Mouse (Mus musculus) kidney, postnatal 0 days (tissue): ENCODE results near the gene Cyp2ab1. TPM values are rescaled to one million over a fixed set of nuclear protein-coding genes. Genes with fewer than 3 reads are reported as not detected.

Source experiments
- ATAC-seq: fragments of 200-750 bp; cut with Nextera tagmentation; replicated peaks from 2 replicates; pipeline ENCODE4 v1.8.0; 2017; ENCODE audit warnings: low read depth, moderate number of reproducible peaks, moderate TSS enrichment, moderate library complexity; ENCODE audit not compliant: low FRiP score
- DNase-seq: peaks from one replicate; pipeline ENCODE4 v3.0.0-alpha.2; 2016; ENCODE audit warnings: low spot score
- H3K27ac ChIP-seq: fragments of 300-500 bp; sonication (generic); 2 replicates; pipeline ENCODE4 v1.5.1; 2014; ENCODE audit warnings: mild to moderate bottlenecking
- H3K27me3 ChIP-seq: fragments of 300-500 bp; sonication (generic); 2 replicates; pipeline ENCODE4 v1.6.1; 2014; ENCODE audit warnings: low read length, mixed read lengths; ENCODE audit not compliant: insufficient read depth
- H3K36me3 ChIP-seq: fragments of 300-500 bp; sonication (generic); 2 replicates; pipeline ENCODE4 v1.6.1; 2014; ENCODE audit warnings: low read length, mixed read lengths; ENCODE audit not compliant: insufficient read depth
- H3K4me1 ChIP-seq: fragments of 300-500 bp; sonication (generic); replicated peaks from 2 replicates; pipeline ENCODE4 v1.6.1; 2014; ENCODE audit warnings: antibody characterized with exemption, low read length, mixed read lengths; ENCODE audit not compliant: insufficient read depth
- H3K4me2 ChIP-seq: fragments of 300-500 bp; sonication (generic); 2 replicates; pipeline ENCODE4 v1.6.1; 2014; ENCODE audit warnings: mild to moderate bottlenecking, low read length, moderate library complexity, mixed read lengths
- H3K4me3 ChIP-seq: fragments of 300-500 bp; sonication (generic); replicated peaks from 2 replicates; pipeline ENCODE4 v1.5.1; 2014; ENCODE audit warnings: low read depth, low read length
- H3K9ac ChIP-seq: fragments of 300-500 bp; sonication (generic); 2 replicates; pipeline ENCODE4 v1.6.1; 2014; ENCODE audit warnings: low read depth, low read length
- H3K9me3 ChIP-seq: fragments of 300-500 bp; sonication (generic); replicated peaks from 2 replicates; pipeline ENCODE4 v1.6.1; 2016; ENCODE audit warnings: low read length, inconsistent platforms, mixed read lengths
- CTCF ChIP-seq: IDR thresholded peaks from 2 replicates; pipeline ENCODE4 v1.5.1; 2016; ENCODE audit warnings: antibody characterized with exemption, low read depth, mild to moderate bottlenecking, moderate library complexity
- WGBS: fragments of 180-500 bp; shearing (Covaris S2); extraction: QIAGEN DNeasy Blood & Tissue Kit; methylation state at CpG from one replicate; pipeline ENCODE4 v1.1.7; 2014; 5-methylcytosine and 5-hydroxymethylcytosine counted together
- polyA plus RNA-seq: library from polyadenylated mRNA; unstranded; fragments of >200 nt; fragmentation: Nextera tagmentation; extraction: Ambion mirVana; gene quantifications from 2 replicates; pipeline ENCODE4 v1.2.1, GENCODE M21; 2015

Cyp2ab1 gene
- polyA plus RNA-seq, 1 experiment from 2014 or later: not detected

GRCm38 (mm10) chr16:20322274-20322673 is 2.9 kb downstream of the Cyp2ab1 start:
- DNase-seq (no peak), ATAC-seq (no peak)
- Histone ChIP-seq H3K27ac (no peak overlapping the region), H3K4me1 (no peaks in the 10 kb centered on the region), H3K9me3 (no peaks in the 10 kb centered on the region), H3K4me2 (no peak overlapping the region), H3K27me3 (no peaks in the 10 kb centered on the region), H3K36me3 (no peaks in the 10 kb centered on the region), H3K9ac (no peak overlapping the region), H3K4me3 (no peak overlapping the region)
- peak; percentile 40; the same call in 1 of the 2 replicates for TF ChIP-seq CTCF
- 84% methylated on average over 4 of the region's 4 CpGs for WGBS

- H3K4me1 ChIP-seq: no peaks in the 10 kb centered on the region
- DNase-seq (no peak), ATAC-seq (no peak)
- H3K4me3 ChIP-seq: no peak overlapping the region
- no peak overlapping the region for H3K4me2 ChIP-seq
- no peak for TF ChIP-seq CTCF
- no peak overlapping the region for H3K9ac ChIP-seq
- H3K27me3 ChIP-seq: no peaks in the 10 kb centered on the region
- 80% methylated on average over 6 of the region's 6 CpGs for whole genome bisulfite sequencing
- H3K36me3 ChIP-seq: no peaks in the 10 kb centered on the region
- no peaks in the 10 kb centered on the region for H3K9me3 ChIP-seq
- H3K27ac ChIP-seq: no peak overlapping the region
Measured at GRCm38 (mm10) chr16:20316770-20317169, 8.4 kb downstream of the Cyp2ab1 start.

- Histone ChIP-seq H3K4me1 (no peaks in the 10 kb centered on the region), H3K27me3 (no peaks in the 10 kb centered on the region), H3K4me2 (no peak overlapping the region), H3K4me3 (no peak overlapping the region), H3K9me3 (no peaks in the 10 kb centered on the region), H3K36me3 (no peaks in the 10 kb centered on the region), H3K27ac (no peak overlapping the region), H3K9ac (no peak overlapping the region)
- WGBS: 80% methylated on average over 4 of the region's 4 CpGs
- ATAC-seq (no peak), DNase-seq (no peak)
- TF ChIP-seq CTCF: no peak
Measured at GRCm38 (mm10) chr16:20315266-20315665, 9.9 kb downstream of the Cyp2ab1 start.

GRCm38 (mm10) chr16:20312272-20312671 is 12.9 kb downstream of the Cyp2ab1 start:
- Histone ChIP-seq H3K36me3 (no peaks in the 10 kb centered on the region), H3K4me2 (no peak overlapping the region), H3K9me3 (no peaks in the 10 kb centered on the region), H3K4me3 (no peak overlapping the region), H3K4me1 (no peaks in the 10 kb centered on the region), H3K9ac (no peak overlapping the region), H3K27ac (no peak overlapping the region), H3K27me3 (no peaks in the 10 kb centered on the region)
- TF ChIP-seq CTCF: no peak
- no peak for DNase-seq
- WGBS: 59% methylated on average over 14 of the region's 14 CpGs
- 0 out of 2 replicates have a peak, but pooled peaks have one; percentile 25 for ATAC-seq

- Histone ChIP-seq H3K9ac (peak within 1 kb of the TSS; percentile 76), H3K4me2 (peak within 1 kb of the TSS; percentile 70), H3K4me3 (peak within 1 kb of the TSS; percentile 93), H3K27me3 (no peaks in the 10 kb centered on the region), H3K9me3 (no peaks in the 10 kb centered on the region), H3K36me3 (peaks cover 5% of the 10 kb centered on the region; the same call in 1 of the 2 replicates), H3K4me1 (peaks cover 9% of the 10 kb centered on the region), H3K27ac (peak within 1 kb of the TSS; percentile 86)
- WGBS: under 1% methylated on average over 52 of the region's 52 CpGs
- TF ChIP-seq CTCF: peak; percentile 98
- DNase-seq (peak; percentile 93), ATAC-seq (peak; percentile 89)
Measured at GRCm38 (mm10) chr16:20301770-20302649, 23.2 kb downstream of the Cyp2ab1 start, which contains the start of gene Parl. Gene Parl (minus strand): TSS chr16:20302387.

- TF ChIP-seq CTCF: no peak
- H3K4me3 ChIP-seq: no peak overlapping the region
- H3K27ac ChIP-seq: no peak overlapping the region
- H3K9me3 ChIP-seq: no peaks in the 10 kb centered on the region
- H3K4me2 ChIP-seq: no peak overlapping the region; the same call in 1 of the 2 replicates
- H3K9ac ChIP-seq: no peak overlapping the region
- H3K4me1 ChIP-seq: peaks cover 9% of the 10 kb centered on the region
- WGBS: 91% methylated on average over 2 of the region's 2 CpGs
- no peaks in the 10 kb centered on the region for H3K27me3 ChIP-seq
- ATAC-seq (no peak), DNase-seq (no peak)
- H3K36me3 ChIP-seq: peaks cover 12% of the 10 kb centered on the region; the same call in 1 of the 2 replicates
Measured at GRCm38 (mm10) chr16:20300076-20300475, 25.1 kb downstream of the Cyp2ab1 start.
